Mouse (Mus musculus) hindbrain, embryonic 12.5 days (tissue): Measurements from ENCODE around the gene Gm49361. TPM values are rescaled to one million over a fixed set of nuclear protein-coding genes. Genes with fewer than 3 reads are reported as not detected.

Source experiments
- ATAC-seq: fragments of 200-750 bp; cut with Nextera tagmentation; 2 replicates; pipeline ENCODE4 v1.8.0; 2017; ENCODE audit warnings: moderate TSS enrichment; ENCODE audit not compliant: low FRiP score
- H3K27ac ChIP-seq: fragments of 300-500 bp; sonication (generic); 2 replicates; pipeline ENCODE4 v1.5.1; 2016; ENCODE audit warnings: mild to moderate bottlenecking
- H3K27me3 ChIP-seq: fragments of 300-500 bp; sonication (generic); 2 replicates; pipeline ENCODE4 v1.6.1; 2016; ENCODE audit warnings: mild to moderate bottlenecking
- H3K36me3 ChIP-seq: fragments of 300-500 bp; sonication (generic); 2 replicates; pipeline ENCODE4 v1.6.1; 2016; ENCODE audit warnings: mild to moderate bottlenecking
- H3K4me1 ChIP-seq: fragments of 300-500 bp; sonication (generic); 2 replicates; pipeline ENCODE4 v1.6.1; 2016
- H3K4me2 ChIP-seq: fragments of 300-500 bp; sonication (generic); replicated peaks from 2 replicates; pipeline ENCODE4 v1.6.1; 2016; ENCODE audit warnings: mild to moderate bottlenecking
- H3K4me3 ChIP-seq: fragments of 300-500 bp; sonication (generic); 2 replicates; pipeline ENCODE4 v1.5.1; 2016; ENCODE audit warnings: mild to moderate bottlenecking
- H3K9ac ChIP-seq: fragments of 300-500 bp; sonication (generic); 2 replicates; pipeline ENCODE4 v1.6.1; 2016; ENCODE audit warnings: mild to moderate bottlenecking, moderate library complexity
- H3K9me3 ChIP-seq: fragments of 300-500 bp; sonication (generic); replicated peaks from 2 replicates; pipeline ENCODE4 v1.6.1; 2016; ENCODE audit warnings: mild to moderate bottlenecking
- WGBS: fragments of 180-500 bp; shearing (Covaris S2); methylation state at CpG from one replicate; pipeline ENCODE4 v1.1.7; 2016; 5-methylcytosine and 5-hydroxymethylcytosine counted together
- polyA plus RNA-seq: library from polyadenylated mRNA; unstranded; fragments of >200 nt; fragmentation: Nextera tagmentation; extraction: Ambion mirVana; gene quantifications from 2 replicates; pipeline ENCODE4 v1.2.1, GENCODE M21; 2016

Gene Gm49361
- polyA plus RNA-seq, 1 experiment from 2014 or later: not detected

- Histone ChIP-seq H3K36me3 (peaks cover 17% of the 10 kb centered on the region), H3K4me3 (no peak overlapping the region), H3K9ac (no peak overlapping the region), H3K27me3 (no peaks in the 10 kb centered on the region), H3K27ac (no peak overlapping the region), H3K4me1 (peaks cover 8% of the 10 kb centered on the region), H3K9me3 (no peaks in the 10 kb centered on the region), H3K4me2 (no peak overlapping the region)
- 78% methylated on average over 8 of the region's 8 CpGs for WGBS
- ATAC-seq: no peak
These were observed 139.1 kb downstream of the Gm49361 start for GRCm38 (mm10) chr14:57606663-57607365.

GRCm38 (mm10) chr14:57593279-57593678 is 152.6 kb downstream of the Gm49361 start:
- Histone ChIP-seq H3K4me1 (no peaks in the 10 kb centered on the region), H3K4me3 (no peak overlapping the region), H3K9me3 (no peaks in the 10 kb centered on the region), H3K27ac (no peak overlapping the region), H3K36me3 (peaks cover 60% of the 10 kb centered on the region), H3K4me2 (no peak overlapping the region), H3K27me3 (no peaks in the 10 kb centered on the region), H3K9ac (no peak overlapping the region)
- WGBS: 91% methylated on average over 5 of the region's 5 CpGs
- ATAC-seq: no peak

Other genes starting within 250 kb of the Gm49361 start
- gene Il17d, start 221.3 kb downstream of the Gm49361 start, polyA plus RNA-seq: 4.6 and 4.8 TPM in 2 replicates
- 65.6 and 80.2 TPM in 2 replicates for gene Eef1akmt1, start 174.5 kb downstream of the Gm49361 start, polyA plus RNA-seq
- 24.4 and 24.8 TPM in 2 replicates for gene Xpo4, start 80.7 kb downstream of the Gm49361 start, polyA plus RNA-seq
- 21.3 and 23.9 TPM in 2 replicates for gene Lats2, start 12.3 kb upstream of the Gm49361 start, polyA plus RNA-seq
- 29.3 and 30.3 TPM in 2 replicates for gene Sap18, start 52.1 kb upstream of the Gm49361 start, polyA plus RNA-seq
- gene Ska3, start 80.1 kb upstream of the Gm49361 start, polyA plus RNA-seq: 28.5 and 31.7 TPM in 2 replicates
- 117 and 127 TPM in 2 replicates for gene Mrpl57, start 80.1 kb upstream of the Gm49361 start, polyA plus RNA-seq
- gene Zdhhc20, start 144.2 kb upstream of the Gm49361 start, polyA plus RNA-seq: 67.0 and 71.6 TPM in 2 replicates